Mouse (Mus musculus): ENCODE results near the gene Aacs.

Aacs gene

GRCm38 (mm10) chr5:125493093-125493423 is 17.4 kb downstream of the Aacs start:
- DNase-seq (ENCODE audit: low spot score in 2 of 2): no peak

- DNase-seq (ENCODE audit: low spot score in 2 of 2): no peak
Measured at GRCm38 (mm10) chr5:125495655-125496054, 20.0 kb downstream of the Aacs start.

GRCm38 (mm10) chr5:125497821-125498600 is 22.4 kb downstream of the Aacs start:
- no peak for DNase-seq (ENCODE audit: low spot score in 2 of 2)

GRCm38 (mm10) chr5:125501505-125501904 is 25.9 kb downstream of the Aacs start:
- DNase-seq (ENCODE audit: low spot score in 2 of 2): no peak

- DNase-seq (ENCODE audit: low spot score in 2 of 2): no peak
Measured at GRCm38 (mm10) chr5:125502186-125502585, 26.6 kb downstream of the Aacs start.

GRCm38 (mm10) chr5:125503628-125504027 is 28.0 kb downstream of the Aacs start:
- DNase-seq (ENCODE audit: low spot score in 2 of 2): no peak

- DNase-seq (ENCODE audit: low spot score in 2 of 2): no peak
Measured at GRCm38 (mm10) chr5:125504692-125505091, 29.1 kb downstream of the Aacs start.

- no peak for DNase-seq (ENCODE audit: low spot score in 2 of 2)
Measured at GRCm38 (mm10) chr5:125505968-125506367, 30.4 kb downstream of the Aacs start.

- DNase-seq (ENCODE audit: low spot score in 2 of 2): no peak
Measured at GRCm38 (mm10) chr5:125507582-125507981, 32.0 kb downstream of the Aacs start.

GRCm38 (mm10) chr5:125508006-125508405 is 32.4 kb downstream of the Aacs start:
- DNase-seq (ENCODE audit: low spot score in 2 of 2): no peak

- DNase-seq (ENCODE audit: low spot score in 2 of 2): no peak
Measured at GRCm38 (mm10) chr5:125509541-125509940, 33.9 kb downstream of the Aacs start.

- DNase-seq (ENCODE audit: low spot score in 2 of 2): no peak
Measured at GRCm38 (mm10) chr5:125515006-125515405, 39.4 kb downstream of the Aacs start.

GRCm38 (mm10) chr5:125518640-125519039 is 43.0 kb downstream of the Aacs start:
- no peak for DNase-seq (ENCODE audit: low spot score in 2 of 2)

GRCm38 (mm10) chr5:125520930-125521590 is 45.4 kb downstream of the Aacs start:
- no peak for DNase-seq (ENCODE audit: low spot score in 2 of 2)

GRCm38 (mm10) chr5:125523361-125523760 is 47.7 kb downstream of the Aacs start:
- DNase-seq (ENCODE audit: low spot score in 2 of 2): no peak

- no peak for DNase-seq (ENCODE audit: low spot score in 2 of 2)
Measured at GRCm38 (mm10) chr5:125525516-125525915, 49.9 kb downstream of the Aacs start.

- DNase-seq (ENCODE audit: low spot score in 2 of 2): no peak
Measured at GRCm38 (mm10) chr5:125526464-125526863, 50.9 kb downstream of the Aacs start.

- peak; percentile 24 to 75 for DNase-seq (ENCODE audit: low spot score in 2 of 2)
Measured at GRCm38 (mm10) chr5:125529109-125529508, 53.5 kb downstream of the Aacs start.

- no peak for DNase-seq (ENCODE audit: low spot score in 2 of 2)
Measured at GRCm38 (mm10) chr5:125531634-125532033, 56.0 kb downstream of the Aacs start, which contains the start of gene Tmem132b. Gene Tmem132b, plus strand, starts transcription at chr5:125531774.

GRCm38 (mm10) chr5:125532191-125532544 is 56.6 kb downstream of the Aacs start:
- DNase-seq (ENCODE audit: low spot score in 2 of 2): no peak

GRCm38 (mm10) chr5:125532545-125533224 is 57.1 kb downstream of the Aacs start:
- no peak for DNase-seq (ENCODE audit: low spot score in 2 of 2)

GRCm38 (mm10) chr5:125533225-125533900 is 57.7 kb downstream of the Aacs start:
- DNase-seq (ENCODE audit: low spot score in 2 of 2): no peak
